Mouse (Mus musculus): Measurements from ENCODE around the gene Gphn.

GRCm38 (mm10) chr12:78181452-78181851 is 44.7 kb upstream of the Gphn start:
- TF ChIP-seq TAL1 (IDR thresholded peaks at IDR 0.05; ENCODE audit: low read length) = no peak
- TF ChIP-seq ZNF384 (IDR thresholded peaks at IDR 0.05; ENCODE audit: low read depth, low read length) = no peak
- no peak for TF ChIP-seq TBP (IDR thresholded peaks at IDR 0.05; ENCODE audit: low read depth, low read length)
- TF ChIP-seq USF1 (IDR thresholded peaks at IDR 0.05; ENCODE audit: low read depth, low read length) = no peak
- no peak for TF ChIP-seq NELFE (IDR thresholded peaks at IDR 0.05; ENCODE audit: low read depth, low read length)
- no peak for TF ChIP-seq RCOR1 (IDR thresholded peaks at IDR 0.05; ENCODE audit: low read depth, low read length)
- TF ChIP-seq CTCF (IDR thresholded peaks at IDR 0.05 in 2 of 3, conservative IDR thresholded peaks at IDR 0.05 in 1 of 3; ENCODE audit: control insufficient read depth in 1 of 3, insufficient read depth in 1 of 3, low read depth in 2 of 3, low read length in 3 of 3, poor library complexity in 1 of 3, severe bottlenecking in 1 of 3) = no peak
- no peak for TF ChIP-seq MAFK (IDR thresholded peaks at IDR 0.05; ENCODE audit: borderline replicate concordance, low read depth, low read length)
- no peak for TF ChIP-seq ETS1 (IDR thresholded peaks at IDR 0.05; ENCODE audit: low read depth, low read length)
- no peak for TF ChIP-seq POLR2A (IDR thresholded peaks at IDR 0.05; ENCODE audit: control insufficient read depth in 1 of 2, insufficient read depth in 1 of 2, low read depth in 1 of 2, low read length in 2 of 2, poor library complexity in 1 of 2)
- no peak for TF ChIP-seq E2F4 (IDR thresholded peaks at IDR 0.05; ENCODE audit: borderline replicate concordance, low read depth, low read length)

Data from MEL (cell line).